Mouse (Mus musculus) stomach, embryonic 14.5 days (tissue): ENCODE results near the gene Ntrk2. TPM values are rescaled to one million over a fixed set of nuclear protein-coding genes. Genes with fewer than 3 reads are reported as not detected.

ENCODE experiments used
- polyA plus RNA-seq: library from polyadenylated mRNA; unstranded; fragments of >200 nt; fragmentation: Nextera tagmentation; extraction: Ambion mirVana; gene quantifications from 2 replicates; pipeline ENCODE4 v1.2.1, GENCODE M21; 2014

Gene Ntrk2
- polyA plus RNA-seq, 1 experiment from 2014 or later, result 2.3 TPM

Other genes starting within 250 kb of the Ntrk2 start
- 0.29 and 0.45 TPM in 2 replicates for gene Slc28a3, start 195.7 kb upstream of the Ntrk2 start, polyA plus RNA-seq